Mouse (Mus musculus): ENCODE results near the gene Sept1. TPM values are rescaled to one million over a fixed set of nuclear protein-coding genes. Genes with fewer than 3 reads are reported as not detected.

Gene Sept1
- 13.9 and 21.8 TPM in 2 replicates for polyA plus RNA-seq (2015; fragmentation: Nextera tagmentation; extraction: Ambion mirVana)

GRCm38 (mm10) chr7:127232622-127233367, at the start of gene Sept1, which contains the start of gene Zfp553:
Sept1 (minus strand) TSS chr7:127233130.
Zfp553 (plus strand) TSS chr7:127233061.

GRCm38 (mm10) chr7:127273925-127274789, 41.2 kb upstream of the Sept1 start, which contains the start of gene Sephs2:
Sephs2 (minus strand) TSS chr7:127274055.

GRCm38 (mm10) chr7:127260309-127261111, 27.6 kb upstream of the Sept1 start, which contains the start of gene Dctpp1:
Dctpp1 (minus strand) TSS chr7:127260709.

GRCm38 (mm10) chr7:127243870-127244657, 11.1 kb upstream of the Sept1 start, which contains the start of gene Zfp771:
Zfp771 (plus strand) TSS chr7:127244274.

DNA sequence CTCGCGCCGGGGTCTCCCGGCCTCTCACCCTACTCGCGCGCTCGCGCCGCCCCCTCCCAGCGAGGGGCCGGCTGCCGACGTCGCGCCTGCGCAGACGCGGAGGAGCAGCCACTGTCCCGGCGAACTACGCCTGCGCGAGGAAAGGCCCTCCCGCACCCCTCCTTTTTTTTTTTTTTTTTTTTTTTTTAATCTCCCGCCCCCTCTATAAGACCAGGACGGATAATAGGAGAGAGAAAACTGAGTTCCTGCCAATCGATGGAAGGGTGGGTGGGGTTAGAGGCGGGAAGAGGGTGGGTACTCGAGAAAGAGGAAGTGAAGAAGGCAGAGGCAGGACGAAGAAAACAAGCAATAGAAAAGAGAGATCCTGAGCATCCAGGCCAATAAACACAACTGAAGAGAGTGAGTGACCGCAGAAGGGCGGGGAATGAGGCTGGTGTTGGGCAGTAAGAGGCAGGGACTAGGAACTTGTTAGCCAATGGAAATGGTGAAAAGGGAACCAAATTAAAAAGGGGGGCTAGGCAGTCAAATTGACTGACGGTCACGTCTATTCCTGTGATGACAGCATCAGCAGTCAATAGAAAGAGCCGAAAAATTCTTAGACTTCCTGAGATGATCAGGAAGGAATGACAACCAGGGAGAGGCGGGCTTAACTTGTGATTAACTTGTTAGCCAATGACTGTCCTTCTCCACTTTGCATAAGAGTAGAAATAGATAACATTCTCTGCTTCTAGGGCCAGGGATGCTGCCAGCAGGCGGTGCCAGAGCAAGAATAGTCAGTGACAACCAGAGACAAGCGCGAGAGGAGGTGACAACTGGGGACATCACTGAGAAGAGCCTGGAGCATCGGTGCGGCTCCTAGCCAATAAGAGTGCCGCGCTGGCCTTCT, 24.1 kb downstream of the Sept1 start, which contains the start of gene Mylpf:
Mylpf (plus strand) TSS at position 338 of the 886 bp plus-strand sequence.

DNA sequence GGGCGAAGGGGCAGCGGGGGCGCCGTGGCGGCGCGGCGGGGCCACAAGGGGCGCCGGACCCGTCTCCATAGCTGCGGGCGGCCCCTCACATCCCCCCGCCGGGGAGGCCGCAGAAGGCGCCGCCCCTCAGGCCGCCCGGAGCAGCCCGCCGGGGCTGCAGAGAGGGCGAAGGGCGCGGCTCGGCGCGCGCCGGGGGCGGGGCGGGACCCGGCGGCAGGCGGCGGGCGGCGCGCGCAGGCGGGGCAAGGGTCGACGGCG, 24.7 kb downstream of the Sept1 start, which contains the start of gene Tbc1d10b:
Tbc1d10b (minus strand) TSS at position 174 of the 258 bp plus-strand sequence.

DNA sequence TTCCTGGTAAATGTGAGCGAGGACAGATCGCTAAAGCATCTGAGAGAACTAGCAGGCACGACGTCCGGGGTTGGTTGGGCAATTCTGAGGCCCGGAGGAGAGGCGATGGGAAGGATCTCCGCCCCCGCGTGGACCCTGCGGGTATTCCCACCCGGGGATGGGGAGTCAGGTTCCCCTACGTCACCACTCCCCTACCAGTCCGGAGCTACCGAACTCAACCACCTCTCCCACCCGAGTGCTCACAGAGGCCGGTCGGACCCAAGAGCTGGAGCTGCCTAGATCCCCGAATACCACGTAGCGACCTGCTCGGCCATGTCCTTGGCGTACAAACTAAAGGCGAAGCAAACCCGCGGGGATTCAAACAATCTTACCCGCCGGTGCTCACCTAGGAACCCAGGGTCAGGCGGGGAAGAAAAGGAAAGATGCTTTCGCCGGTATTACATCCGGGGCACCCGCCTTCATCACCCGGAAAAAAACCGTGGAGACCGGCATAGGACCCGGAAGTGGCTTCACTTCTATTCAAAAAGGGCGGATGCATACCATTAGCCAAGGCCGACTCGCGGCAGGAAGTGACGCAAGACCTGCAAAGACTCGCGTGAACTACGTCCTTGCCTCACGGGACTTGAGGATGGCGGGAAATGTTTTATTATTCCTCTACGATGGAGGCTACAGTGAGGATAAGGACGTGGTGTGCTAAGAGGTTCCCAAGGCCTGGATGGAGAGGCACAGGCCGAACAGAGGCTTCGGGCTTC, 37.2 kb downstream of the Sept1 start, which contains the start of gene Cd2bp2:
Cd2bp2 (minus strand) TSS at position 507 of the 752 bp plus-strand sequence.

Other genes starting within 250 kb of the Sept1 start
- gene Mvp, start 218.5 kb downstream of the Sept1 start, polyA plus RNA-seq (2015; fragmentation: Nextera tagmentation; extraction: Ambion mirVana): 30.4 and 57.1 TPM in 2 replicates
- 1.8 TPM in 1 of 2 replicates, not detected in the other for gene Pagr1b, start 216.6 kb downstream of the Sept1 start, polyA plus RNA-seq (2015; fragmentation: Nextera tagmentation; extraction: Ambion mirVana)
- gene Pagr1a, start 215.8 kb downstream of the Sept1 start, polyA plus RNA-seq (2015; fragmentation: Nextera tagmentation; extraction: Ambion mirVana): 34.5 and 46.8 TPM in 2 replicates
- 10.0 and 38.2 TPM in 2 replicates for gene Gm42742, start 212.0 kb downstream of the Sept1 start, polyA plus RNA-seq (2015; fragmentation: Nextera tagmentation; extraction: Ambion mirVana)
- gene Prrt2, start 211.9 kb downstream of the Sept1 start, polyA plus RNA-seq (2015; fragmentation: Nextera tagmentation; extraction: Ambion mirVana): 6.6 and 10.5 TPM in 2 replicates
- gene Maz, start 206.1 kb downstream of the Sept1 start, polyA plus RNA-seq (2015; fragmentation: Nextera tagmentation; extraction: Ambion mirVana): 53.4 and 57.6 TPM in 2 replicates
- 23.5 and 31.1 TPM in 2 replicates for gene Kif22, start 190.7 kb downstream of the Sept1 start, polyA plus RNA-seq (2015; fragmentation: Nextera tagmentation; extraction: Ambion mirVana)
- 0.47 TPM in 1 of 2 replicates, not detected in the other for gene Zg16, start 145.8 kb downstream of the Sept1 start, polyA plus RNA-seq (2015; fragmentation: Nextera tagmentation; extraction: Ambion mirVana)
- gene AI467606, start 141.8 kb downstream of the Sept1 start, polyA plus RNA-seq (2015; fragmentation: Nextera tagmentation; extraction: Ambion mirVana): 2.1 and 2.7 TPM in 2 replicates
- gene Qprt, start 110.9 kb downstream of the Sept1 start, polyA plus RNA-seq (2015; fragmentation: Nextera tagmentation; extraction: Ambion mirVana): 6.9 and 12.9 TPM in 2 replicates
- gene Spn, start 95.3 kb downstream of the Sept1 start, polyA plus RNA-seq (2015; fragmentation: Nextera tagmentation; extraction: Ambion mirVana): 1.4 and 1.5 TPM in 2 replicates
- gene Cd2bp2, start 37.1 kb downstream of the Sept1 start, polyA plus RNA-seq (2015; fragmentation: Nextera tagmentation; extraction: Ambion mirVana): 25.2 and 32.9 TPM in 2 replicates
- 14.5 and 15.3 TPM in 2 replicates for gene Tbc1d10b, start 24.7 kb downstream of the Sept1 start, polyA plus RNA-seq (2015; fragmentation: Nextera tagmentation; extraction: Ambion mirVana)
- gene Mylpf, start 24.2 kb downstream of the Sept1 start, polyA plus RNA-seq (2015; fragmentation: Nextera tagmentation; extraction: Ambion mirVana): 24.7 and 81.2 TPM in 2 replicates
- 10.4 and 16.9 TPM in 2 replicates for gene Zfp553, start 69 bp downstream of the Sept1 start, polyA plus RNA-seq (2015; fragmentation: Nextera tagmentation; extraction: Ambion mirVana)
- gene Zfp771, start 11.1 kb upstream of the Sept1 start, polyA plus RNA-seq (2015; fragmentation: Nextera tagmentation; extraction: Ambion mirVana): 58.3 and 67.4 TPM in 2 replicates
- 126 and 177 TPM in 2 replicates for gene Dctpp1, start 27.6 kb upstream of the Sept1 start, polyA plus RNA-seq (2015; fragmentation: Nextera tagmentation; extraction: Ambion mirVana)
- 93.4 and 161 TPM in 2 replicates for gene Sephs2, start 40.9 kb upstream of the Sept1 start, polyA plus RNA-seq (2015; fragmentation: Nextera tagmentation; extraction: Ambion mirVana)
- gene Itgal, start 63.1 kb upstream of the Sept1 start, polyA plus RNA-seq (2015; fragmentation: Nextera tagmentation; extraction: Ambion mirVana): 0.61 and 1.0 TPM in 2 replicates
- gene Zfp768, start 112.5 kb upstream of the Sept1 start, polyA plus RNA-seq (2015; fragmentation: Nextera tagmentation; extraction: Ambion mirVana): 11.5 and 12.3 TPM in 2 replicates
- 5.4 TPM in 2 replicates for gene Zfp747, start 142.9 kb upstream of the Sept1 start, polyA plus RNA-seq (2015; fragmentation: Nextera tagmentation; extraction: Ambion mirVana)
- gene 9130019O22Rik, start 154.0 kb upstream of the Sept1 start, polyA plus RNA-seq (2015; fragmentation: Nextera tagmentation; extraction: Ambion mirVana): 2.4 and 2.6 TPM in 2 replicates
- gene E430018J23Rik, start 160.5 kb upstream of the Sept1 start, polyA plus RNA-seq (2015; fragmentation: Nextera tagmentation; extraction: Ambion mirVana): 4.7 and 5.5 TPM in 2 replicates
- 3.5 and 4.6 TPM in 2 replicates for gene Zfp764, start 173.7 kb upstream of the Sept1 start, polyA plus RNA-seq (2015; fragmentation: Nextera tagmentation; extraction: Ambion mirVana)
- gene Zfp688, start 188.9 kb upstream of the Sept1 start, polyA plus RNA-seq (2015; fragmentation: Nextera tagmentation; extraction: Ambion mirVana): 28.5 and 40.1 TPM in 2 replicates
- gene Zfp689, start 216.0 kb upstream of the Sept1 start, polyA plus RNA-seq (2015; fragmentation: Nextera tagmentation; extraction: Ambion mirVana): 4.7 and 6.5 TPM in 2 replicates
- 25.3 and 37.3 TPM in 2 replicates for gene Prr14, start 226.5 kb upstream of the Sept1 start, polyA plus RNA-seq (2015; fragmentation: Nextera tagmentation; extraction: Ambion mirVana)
- 10.2 and 12.1 TPM in 2 replicates for gene Fbrs, start 246.1 kb upstream of the Sept1 start, polyA plus RNA-seq (2015; fragmentation: Nextera tagmentation; extraction: Ambion mirVana)